Mouse (Mus musculus): ENCODE measurements around the gene Caskin1. TPM values are rescaled to one million over a fixed set of nuclear protein-coding genes. Genes with fewer than 3 reads are reported as not detected.

The Caskin1 gene
- total RNA-seq (2023) = not detected

GRCm38 (mm10) chr17:24488186-24488661 lies at the start of gene Caskin1:
Gene Caskin1 (plus strand): TSS chr17:24488601.

GRCm38 (mm10) chr17:24442632-24443155 lies 45.7 kb upstream of the Caskin1 start, which contains the start of gene Dnase1l2:
Gene Dnase1l2 (minus strand): TSS chr17:24443105.

GRCm38 (mm10) chr17:24469910-24470602 lies 18.3 kb upstream of the Caskin1 start, which contains the start of the genes E4f1 and Pgp:
Gene E4f1 (minus strand): TSS chr17:24470313.
Gene Pgp (plus strand): TSS chr17:24470392.

GRCm38 (mm10) chr17:24473612-24474275 lies 14.7 kb upstream of the Caskin1 start, which contains the start of gene Bricd5:
Gene Bricd5 (plus strand): TSS chr17:24473884.

GRCm38 (mm10) chr17:24478663-24479380 lies 9.6 kb upstream of the Caskin1 start, which contains the start of gene Mlst8:
Gene Mlst8 (minus strand): TSS chr17:24479078.

GRCm38 (mm10) chr17:24527723-24528559 lies 39.5 kb downstream of the Caskin1 start, which contains the start of gene Traf7:
Gene Traf7 (minus strand): TSS chr17:24527938.

GRCm38 (mm10) chr17:24534160-24534718 lies 45.8 kb downstream of the Caskin1 start, which contains the start of gene Rab26:
Gene Rab26 (minus strand): TSS chr17:24534210.

GRCm38 (mm10) chr17:24549618-24550415 lies 61.4 kb downstream of the Caskin1 start, which contains the start of gene Pkd1:
Gene Pkd1 (plus strand): TSS chr17:24549834.

Other genes with a start within 250 kb of the Caskin1 start
- 5.2 TPM for gene Ccnf, start 237.1 kb upstream of the Caskin1 start, total RNA-seq (2023)
- gene Abca17, start 137.5 kb upstream of the Caskin1 start, total RNA-seq (2023) = 0.12 TPM
- gene Abca3, start 136.7 kb upstream of the Caskin1 start, total RNA-seq (2023) = 49.1 TPM
- 150 TPM for gene Rnps1, start 74.0 kb upstream of the Caskin1 start, total RNA-seq (2023)
- gene Eci1, start 62.0 kb upstream of the Caskin1 start, total RNA-seq (2023) = 14.9 TPM
- gene Dnase1l2, start 45.5 kb upstream of the Caskin1 start, total RNA-seq (2023) = 4.8 TPM
- 73.9 TPM for gene E4f1, start 18.3 kb upstream of the Caskin1 start, total RNA-seq (2023)
- gene Pgp, start 18.2 kb upstream of the Caskin1 start, total RNA-seq (2023) = 14.1 TPM
- 0.80 TPM for gene Bricd5, start 14.7 kb upstream of the Caskin1 start, total RNA-seq (2023)
- 23.8 TPM for gene Mlst8, start 9.5 kb upstream of the Caskin1 start, total RNA-seq (2023)
- 183 TPM for gene Traf7, start 39.3 kb downstream of the Caskin1 start, total RNA-seq (2023)
- 2.7 TPM for gene Rab26, start 45.6 kb downstream of the Caskin1 start, total RNA-seq (2023)
- gene Pkd1, start 61.2 kb downstream of the Caskin1 start, total RNA-seq (2023) = 74.3 TPM
- 70.5 TPM for gene Tsc2, start 144.0 kb downstream of the Caskin1 start, total RNA-seq (2023)
- 4.3 TPM for gene Nthl1, start 144.1 kb downstream of the Caskin1 start, total RNA-seq (2023)
- not detected for gene Slc9a3r2, start 161.7 kb downstream of the Caskin1 start, total RNA-seq (2023)
- gene Npw, start 169.9 kb downstream of the Caskin1 start, total RNA-seq (2023) = not detected
- 62.1 TPM for gene Zfp598, start 181.1 kb downstream of the Caskin1 start, total RNA-seq (2023)
- not detected for gene Syngr3, start 201.4 kb downstream of the Caskin1 start, total RNA-seq (2023)
- 12.7 TPM for gene Gfer, start 207.6 kb downstream of the Caskin1 start, total RNA-seq (2023)
- 2.0 TPM for gene Noxo1, start 207.6 kb downstream of the Caskin1 start, total RNA-seq (2023)
- 26.6 TPM for gene Tbl3, start 219.1 kb downstream of the Caskin1 start, total RNA-seq (2023)
- gene Rnf151, start 229.5 kb downstream of the Caskin1 start, total RNA-seq (2023) = not detected
- gene Rps2, start 229.5 kb downstream of the Caskin1 start, total RNA-seq (2023) = 1,667 TPM
- 68.1 TPM for gene Ndufb10, start 235.9 kb downstream of the Caskin1 start, total RNA-seq (2023)
- not detected for gene Rpl3l, start 239.2 kb downstream of the Caskin1 start, total RNA-seq (2023)
- gene Msrb1, start 248.0 kb downstream of the Caskin1 start, total RNA-seq (2023) = 32.5 TPM